Mouse (Mus musculus) lung, postnatal 10 days (tissue): ENCODE results near the gene Trmt1.

Experiments used
- DNase-seq: peaks from one replicate; pipeline ENCODE4 v3.0.0; 2021

Gene Trmt1

DNA sequence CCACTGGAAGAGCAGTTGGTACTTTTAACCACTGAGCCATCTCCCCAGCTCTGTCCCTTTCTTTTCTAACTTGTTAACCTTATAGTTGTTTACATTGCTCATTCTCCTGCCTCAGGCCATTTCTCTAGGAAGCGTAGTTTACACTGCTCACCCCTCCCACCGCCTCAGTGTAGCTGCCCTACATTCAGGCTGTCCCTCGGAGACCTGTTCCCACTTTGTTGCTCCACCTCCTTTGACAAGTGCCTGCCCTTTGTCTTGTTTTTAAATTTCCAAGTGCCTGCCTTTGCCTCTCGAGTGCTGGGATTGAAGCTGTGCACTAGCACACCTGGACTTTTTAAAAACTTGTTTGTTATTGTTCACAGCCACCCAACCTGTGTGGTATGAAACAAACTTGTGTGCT is 7.2 kb downstream of the Trmt1 start:
- no peak for DNase-seq

DNA sequence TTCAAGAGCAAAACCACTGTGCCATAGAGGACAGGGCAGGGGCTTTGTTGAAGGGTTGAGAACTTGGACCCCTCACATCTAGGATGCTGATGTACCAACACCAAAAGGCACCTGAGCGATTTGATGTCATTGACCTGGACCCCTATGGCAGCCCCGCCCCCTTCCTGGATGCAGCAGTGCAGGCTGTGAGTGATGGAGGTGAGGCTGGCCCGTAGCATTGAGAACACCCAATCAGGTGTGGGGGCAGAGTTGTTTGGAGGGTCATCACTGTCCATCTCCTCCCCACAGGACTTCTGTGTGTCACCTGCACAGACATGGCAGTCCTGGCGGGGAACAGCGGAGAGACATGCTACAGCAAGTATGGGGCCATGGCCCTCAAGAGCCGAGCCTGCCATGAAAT is 9.0 kb downstream of the Trmt1 start:
- DNase-seq = no peak

DNA sequence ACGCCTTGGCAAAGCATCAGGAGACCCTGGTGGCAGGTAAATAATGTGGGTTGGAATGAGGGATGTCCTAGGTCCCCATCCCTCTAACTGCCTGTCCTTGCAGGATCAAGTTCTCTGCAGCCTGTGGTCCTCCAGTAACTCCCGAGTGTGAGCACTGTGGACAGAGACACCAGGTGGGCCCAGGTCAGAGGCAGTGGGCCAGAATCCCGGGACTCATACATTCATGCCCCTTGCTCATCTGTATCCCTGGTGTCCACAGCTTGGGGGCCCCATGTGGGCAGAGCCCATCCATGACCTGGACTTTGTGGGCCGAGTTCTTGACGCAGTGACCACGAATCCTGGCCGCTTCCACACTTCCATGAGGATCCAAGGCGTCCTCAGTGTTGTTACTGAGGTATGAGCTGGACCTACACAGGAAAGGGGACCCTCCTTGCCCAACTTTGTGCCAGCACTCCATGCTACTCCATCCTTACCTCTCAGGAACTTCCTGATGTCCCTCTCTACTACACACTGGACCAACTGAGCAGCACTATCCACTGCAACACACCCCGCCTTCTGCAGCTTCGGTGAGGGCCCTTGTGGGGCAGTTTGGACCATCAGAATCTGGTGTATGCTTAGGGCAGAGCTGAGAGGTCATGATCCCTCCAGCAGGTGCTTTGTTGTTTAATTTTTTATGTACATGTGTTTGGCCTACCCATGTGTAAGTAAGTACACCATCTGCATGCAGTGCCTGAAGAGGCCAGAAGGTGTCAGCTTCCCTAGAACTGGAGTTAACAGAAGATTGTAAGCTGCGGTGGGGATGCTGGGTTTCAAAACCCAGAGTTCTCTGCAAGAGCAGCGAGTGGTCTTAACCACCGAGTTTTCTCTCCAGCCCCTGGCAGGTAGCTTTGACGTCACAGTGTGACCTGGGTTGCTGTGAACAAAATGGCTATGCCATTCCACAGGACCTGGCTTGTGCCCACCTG is 11.3 kb downstream of the Trmt1 start:
- peak; percentile 83 for DNase-seq

DNA sequence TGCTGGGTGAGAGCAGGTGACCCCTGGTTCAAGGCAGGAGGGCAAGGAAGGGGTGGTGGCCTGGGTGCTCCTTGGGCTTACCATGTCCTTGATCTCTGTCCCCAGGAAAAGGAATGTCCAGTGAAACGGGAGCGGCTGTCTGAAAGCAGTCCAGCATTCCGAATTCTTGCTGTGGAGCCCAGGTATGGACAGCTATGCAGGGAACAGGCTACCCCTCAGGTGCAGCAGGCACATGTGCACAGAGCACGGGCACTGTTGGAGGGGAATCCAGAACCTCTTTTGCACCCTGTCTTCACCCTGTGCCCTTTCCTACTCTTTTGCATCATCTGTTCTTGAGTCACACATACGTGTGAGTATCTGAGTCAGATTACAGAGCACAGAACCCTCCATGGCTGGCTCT is 12.2 kb downstream of the Trmt1 start:
- DNase-seq = no peak

DNA sequence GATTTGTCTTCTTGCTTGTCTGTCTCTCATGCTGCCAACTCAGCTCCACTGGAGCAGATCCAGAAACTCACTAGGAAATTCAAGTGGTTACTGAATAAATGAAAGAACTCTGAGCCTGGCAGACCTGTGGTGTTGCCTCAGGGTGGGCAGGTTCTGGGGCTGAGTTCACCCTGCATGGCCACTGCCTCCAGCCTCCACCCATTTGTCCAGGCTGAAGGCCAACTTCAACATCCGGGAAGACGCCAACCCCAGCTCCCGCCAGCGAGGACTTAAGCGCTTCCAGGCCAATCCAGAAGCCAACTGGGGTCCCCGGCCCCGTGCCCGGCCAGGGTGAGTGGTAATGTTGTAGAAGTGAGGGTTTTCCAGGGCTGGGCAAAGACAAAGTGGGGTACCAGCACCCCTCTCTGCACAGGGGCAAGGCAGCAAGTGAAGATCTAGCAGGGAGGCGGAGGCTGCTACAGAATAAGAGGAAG is 12.9 kb downstream of the Trmt1 start:
- DNase-seq = peak; percentile 86

DNA sequence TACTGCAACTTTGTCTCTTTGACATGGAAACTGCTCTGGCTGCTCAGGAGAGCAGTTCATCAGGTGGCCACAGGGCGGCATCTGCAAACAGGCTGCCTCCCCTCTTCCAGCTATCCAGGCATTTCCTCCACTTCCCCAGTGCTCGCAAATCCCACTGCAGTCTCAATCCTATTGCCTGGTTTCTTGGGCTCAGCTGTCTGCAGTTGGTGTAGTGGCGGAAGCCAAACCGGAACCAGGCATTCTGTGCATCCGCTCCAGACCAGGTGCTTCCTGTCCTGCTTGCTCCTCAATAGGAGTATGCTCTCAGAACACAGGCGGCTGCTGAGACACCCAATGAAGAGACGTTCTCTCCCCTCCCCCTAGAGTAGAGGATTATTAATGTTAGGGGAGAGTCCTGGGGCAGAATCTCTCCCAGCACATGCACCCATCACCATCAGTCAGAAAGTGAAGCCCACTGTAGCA is 13.8 kb downstream of the Trmt1 start:
- peak; percentile 86 for DNase-seq

DNA sequence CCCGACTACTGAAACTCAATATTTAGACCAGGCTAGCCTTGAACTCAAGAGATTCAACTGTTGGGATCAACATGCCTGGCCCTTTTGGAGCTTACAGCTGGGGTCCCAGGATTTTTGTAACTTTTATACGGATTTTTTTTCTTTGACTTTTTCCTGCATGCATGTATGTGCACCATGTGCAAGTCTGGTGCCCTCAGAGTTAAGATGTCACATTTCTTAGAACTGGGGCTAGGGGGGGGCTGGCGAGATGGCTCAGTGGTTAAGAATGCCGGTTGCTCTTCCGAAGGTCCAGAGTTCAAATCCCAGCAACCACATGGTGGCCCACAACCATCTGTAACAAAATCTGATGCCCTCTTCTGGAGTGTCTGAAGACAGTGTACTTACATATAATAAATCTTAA is 14.4 kb downstream of the Trmt1 start:
- no peak for DNase-seq

DNA sequence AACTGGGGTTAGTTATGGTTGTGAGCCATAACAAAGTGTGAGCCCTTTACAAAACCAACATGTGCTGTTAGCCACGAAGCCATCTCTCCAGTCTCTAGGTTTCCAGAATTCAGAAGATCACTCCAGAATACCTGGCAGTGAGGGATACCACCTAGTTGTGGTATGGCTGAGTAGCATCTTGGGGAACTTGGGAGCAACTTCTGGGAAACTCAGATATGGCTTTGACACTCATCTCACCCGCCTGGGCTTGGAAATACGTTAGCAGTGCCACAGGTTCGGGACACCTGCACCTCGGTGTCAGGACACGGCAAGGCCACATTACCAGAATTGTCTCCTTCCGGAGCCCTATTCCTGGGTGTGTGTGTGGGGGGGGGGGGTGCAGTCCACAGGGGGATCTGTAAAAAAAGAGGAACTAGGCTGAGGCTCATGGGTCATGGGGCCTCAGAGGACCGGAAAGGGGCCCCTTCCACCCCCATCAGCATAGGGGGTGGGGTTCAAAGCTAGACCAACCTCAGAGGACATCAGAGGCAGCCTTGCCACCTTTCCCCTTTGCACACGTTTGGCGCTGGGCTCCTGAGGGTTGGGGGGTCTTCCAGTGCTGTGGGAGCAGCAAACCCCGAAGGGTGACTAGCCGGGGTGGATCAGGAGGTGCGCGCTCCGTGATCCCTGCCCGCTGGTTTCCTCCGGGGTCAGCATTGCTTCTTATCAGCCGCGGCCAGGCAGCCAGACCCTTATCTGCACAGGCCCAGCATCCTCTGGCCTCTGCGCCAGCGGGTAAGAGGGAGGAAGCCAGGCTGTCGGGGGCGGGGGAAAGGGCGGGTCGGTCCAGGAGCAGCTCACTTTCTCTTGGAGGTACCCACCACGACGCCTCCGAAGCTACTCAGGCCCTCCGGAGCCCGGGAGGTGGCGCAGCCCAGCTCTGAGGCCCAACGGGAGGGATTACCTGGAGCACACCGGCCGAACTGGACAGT is 15.1 kb downstream of the Trmt1 start, which contains the start of gene Lyl1:
Gene Lyl1 (plus strand): TSS at position 517 of the 971 bp plus-strand sequence.
- DNase-seq = peak; percentile 89

DNA sequence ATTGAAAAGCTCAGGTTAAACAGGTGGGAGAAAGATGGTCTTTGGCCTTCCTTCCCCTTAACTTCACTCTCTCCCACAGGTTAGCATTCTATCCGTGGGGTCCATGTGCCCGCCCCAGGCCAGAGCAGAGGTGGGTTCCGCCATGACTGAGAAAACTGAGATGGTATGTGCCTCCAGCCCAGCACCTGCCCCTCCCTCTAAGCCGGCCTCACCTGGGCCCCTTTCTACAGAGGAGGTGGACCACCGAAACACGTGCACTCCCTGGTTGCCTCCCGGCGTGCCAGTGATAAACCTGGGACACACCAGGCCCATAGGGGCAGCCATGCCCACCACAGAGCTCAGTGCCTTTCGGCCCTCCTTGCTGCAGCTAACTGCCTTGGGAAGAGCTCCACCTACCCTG is 16.5 kb downstream of the Trmt1 start:
- no peak for DNase-seq

DNA sequence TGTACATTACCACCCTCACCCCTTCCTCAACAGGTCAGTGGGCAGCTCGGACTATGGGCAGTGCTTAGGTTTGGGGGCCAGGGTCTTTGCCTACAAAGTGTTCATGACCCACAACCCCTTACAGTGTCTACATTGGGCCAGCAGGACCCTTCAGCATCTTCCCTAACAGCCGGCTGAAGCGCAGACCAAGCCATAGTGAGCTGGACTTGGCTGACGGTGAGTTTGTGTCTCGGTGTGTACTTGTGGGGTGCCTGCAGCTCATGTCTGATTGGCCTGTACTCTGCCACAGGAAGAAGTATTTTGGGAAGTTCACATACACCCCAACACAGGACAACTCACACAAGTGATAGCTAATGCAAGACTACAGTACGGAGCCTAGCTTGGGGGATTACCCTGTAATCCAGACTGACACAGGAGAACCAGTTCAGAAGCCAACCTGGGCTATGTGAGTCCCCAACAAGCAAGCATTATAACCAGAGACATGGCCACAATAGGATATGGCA is 16.9 kb downstream of the Trmt1 start:
- DNase-seq = no peak

DNA sequence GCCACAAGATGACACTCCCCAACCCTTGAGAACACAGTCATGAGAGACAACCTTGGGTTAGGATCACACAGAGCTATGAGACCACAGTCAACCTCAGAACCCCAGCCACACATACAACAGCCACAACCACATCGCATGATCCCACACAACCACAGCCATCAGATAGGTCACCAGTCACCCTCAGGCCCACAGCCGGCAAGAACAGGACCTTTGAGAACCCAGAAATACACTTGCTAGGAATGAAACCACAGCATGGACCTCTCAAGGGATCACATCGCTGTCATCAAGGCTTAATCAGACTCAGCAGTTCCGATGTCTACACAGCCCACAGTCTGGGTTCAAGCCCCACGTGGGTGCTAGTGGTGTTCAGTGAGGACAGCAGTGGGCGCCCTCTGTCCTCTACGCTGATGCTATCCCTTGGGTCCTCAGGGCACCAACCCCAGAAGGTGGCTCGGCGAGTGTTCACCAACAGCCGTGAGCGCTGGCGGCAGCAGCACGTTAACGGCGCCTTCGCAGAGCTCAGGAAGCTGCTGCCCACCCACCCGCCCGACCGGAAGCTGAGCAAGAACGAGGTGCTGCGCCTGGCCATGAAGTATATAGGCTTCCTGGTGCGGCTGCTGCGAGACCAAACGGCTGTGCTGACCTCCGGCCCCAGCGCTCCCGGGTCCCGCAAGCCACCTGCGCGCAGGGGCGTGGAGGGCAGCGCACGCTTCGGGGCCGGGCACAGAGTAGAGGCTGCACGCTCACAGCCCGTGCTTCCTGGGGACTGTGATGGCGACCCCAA is 17.6 kb downstream of the Trmt1 start:
- DNase-seq = no peak

DNA sequence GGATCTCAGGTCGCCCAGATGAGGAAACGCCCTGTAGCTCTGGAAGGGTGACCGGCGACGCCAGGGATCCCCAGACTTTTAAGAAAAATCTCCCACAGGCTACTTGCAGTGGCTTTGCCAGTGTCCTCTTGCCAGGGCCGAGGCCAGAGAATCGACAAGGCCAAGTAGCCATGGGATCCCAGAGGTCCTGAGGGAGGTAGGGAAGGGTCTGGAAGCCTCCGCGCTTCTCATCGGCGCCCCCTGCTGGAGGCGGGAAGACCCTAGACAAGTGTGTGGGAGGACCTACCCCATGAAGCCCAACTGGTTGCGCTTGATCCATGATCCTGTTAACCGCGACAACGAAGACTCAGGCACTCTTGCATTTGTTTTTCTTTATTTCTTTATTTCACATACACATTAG is 18.2 kb downstream of the Trmt1 start:
- DNase-seq = peak; percentile 90

DNA sequence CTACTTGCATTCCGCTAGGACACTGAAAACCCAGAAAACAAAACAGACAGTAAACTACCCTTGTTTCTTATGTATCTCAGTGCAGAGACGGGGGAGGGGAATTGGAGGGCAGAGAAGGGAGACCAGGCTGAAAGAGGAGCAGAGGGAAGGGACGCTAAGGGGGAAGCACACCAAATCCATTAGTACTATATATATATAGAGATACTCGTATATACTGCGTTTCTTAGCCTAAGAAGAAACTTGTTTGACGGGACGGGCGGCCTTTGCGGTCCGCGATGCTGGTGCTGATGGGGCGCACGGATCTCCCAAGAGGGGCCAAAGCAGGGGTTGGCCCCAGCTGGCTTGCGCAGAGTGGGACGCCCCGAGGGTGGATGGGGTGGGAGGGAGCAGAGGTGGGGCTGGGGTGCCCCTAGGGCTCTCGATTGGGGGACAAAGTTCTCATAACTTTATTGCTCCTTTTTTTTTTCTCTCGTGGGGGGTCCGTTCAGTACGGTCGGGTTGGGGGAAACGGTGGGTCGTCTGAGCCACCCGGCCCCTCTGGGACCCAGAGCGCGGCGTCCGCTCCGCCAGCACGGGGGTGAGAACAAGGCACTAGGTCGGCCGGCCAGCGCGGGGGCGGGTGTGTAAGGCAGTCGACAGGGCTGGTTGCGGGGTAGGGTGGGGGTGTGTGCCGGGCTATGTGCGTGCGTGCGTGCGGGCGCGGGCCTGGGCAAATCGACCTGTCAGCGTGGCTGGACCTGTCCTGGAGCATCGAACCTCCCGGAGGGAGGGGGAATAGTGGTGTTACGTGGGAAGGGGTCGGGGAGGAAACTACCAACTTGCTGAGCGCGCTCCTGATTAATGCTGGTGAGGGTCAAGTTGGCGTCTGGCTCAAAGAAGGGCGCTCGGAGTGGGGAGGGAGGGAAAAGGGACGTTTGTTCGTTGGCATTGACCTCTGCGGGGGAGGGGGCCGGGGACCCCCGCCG is 19.0 kb downstream of the Trmt1 start:
- peak; percentile 60 for DNase-seq

DNA sequence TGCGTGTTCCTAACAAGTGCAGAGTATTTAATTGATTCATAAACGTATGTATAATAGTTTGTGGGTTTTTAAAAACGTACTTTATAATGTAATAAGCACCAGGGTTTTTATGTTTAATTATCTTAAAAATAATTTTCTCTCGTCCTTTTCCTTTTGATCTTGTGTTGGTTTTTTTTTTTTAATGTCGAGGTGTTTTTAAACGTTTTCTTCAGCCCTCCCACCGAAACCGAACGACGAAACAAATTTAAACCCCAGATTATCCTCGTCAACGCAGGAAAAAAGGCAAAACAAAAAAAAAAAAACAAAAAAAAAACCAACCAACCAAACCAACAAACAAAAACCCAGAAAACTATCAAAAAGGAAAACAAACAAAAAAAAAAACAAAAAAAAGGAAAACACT is 19.9 kb downstream of the Trmt1 start:
- DNase-seq = no peak

DNA sequence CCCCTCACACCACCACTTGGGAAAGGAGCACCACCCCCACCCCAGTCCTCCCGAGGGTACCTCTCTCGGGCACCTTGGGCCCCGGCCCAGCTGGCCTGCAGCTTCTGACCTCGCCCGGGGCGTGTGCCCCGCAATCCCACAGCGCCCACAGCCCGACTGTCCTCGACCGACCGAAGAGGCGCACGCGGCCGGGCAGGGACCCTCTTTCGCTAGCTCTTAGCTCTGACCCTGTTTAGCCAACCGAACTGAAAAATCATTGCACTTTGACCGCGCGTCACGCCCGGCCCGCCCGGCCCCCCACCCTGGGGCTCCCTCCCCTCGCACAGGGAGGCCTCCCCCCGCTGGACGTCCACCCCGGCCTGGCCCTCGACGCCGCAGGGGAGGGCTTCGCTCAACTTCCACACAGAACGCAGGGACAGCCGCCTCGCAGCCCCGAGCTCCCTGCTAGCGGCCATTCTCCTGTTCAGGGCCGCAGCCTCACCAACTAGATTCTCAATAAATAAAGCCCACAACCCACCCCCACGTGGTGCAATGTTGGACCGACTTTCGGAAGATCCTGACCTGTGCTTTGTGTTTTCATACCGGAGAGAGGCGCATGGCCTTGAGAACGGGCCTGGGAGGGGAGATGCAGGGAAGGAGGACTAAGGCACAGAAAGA is 20.6 kb downstream of the Trmt1 start:
- DNase-seq = peak; percentile 53

DNA sequence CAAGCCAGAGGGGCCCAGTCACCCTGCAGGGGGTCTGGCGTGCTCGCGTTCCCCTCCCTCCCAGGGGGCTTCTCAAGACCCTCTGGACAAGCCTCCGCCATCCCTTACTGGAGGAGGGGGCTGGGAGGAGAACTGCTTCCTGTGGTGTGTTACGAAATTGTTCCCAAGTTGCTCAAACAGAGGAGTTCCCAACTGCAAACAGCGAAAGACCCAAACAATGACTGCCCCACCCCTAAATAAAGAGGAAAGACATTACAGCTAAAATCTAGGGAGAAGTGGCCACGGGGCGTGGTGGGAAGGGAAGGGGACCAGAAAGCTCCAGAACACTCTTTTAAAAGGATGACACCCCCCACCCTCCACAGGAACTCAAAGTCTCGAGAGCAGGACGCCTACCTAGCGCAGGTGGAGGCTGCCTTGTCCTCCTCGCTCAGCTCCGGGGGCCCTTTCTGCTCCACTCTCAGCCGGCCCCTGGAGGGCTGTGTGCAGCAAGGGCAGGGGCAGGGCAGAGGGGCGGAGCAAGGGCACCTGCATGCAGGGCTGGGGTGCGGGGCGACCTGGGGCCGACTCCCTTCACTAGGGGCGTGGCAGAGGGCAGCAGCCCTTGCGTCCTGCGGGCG is 21.3 kb downstream of the Trmt1 start:
- peak; percentile 81 for DNase-seq

DNA sequence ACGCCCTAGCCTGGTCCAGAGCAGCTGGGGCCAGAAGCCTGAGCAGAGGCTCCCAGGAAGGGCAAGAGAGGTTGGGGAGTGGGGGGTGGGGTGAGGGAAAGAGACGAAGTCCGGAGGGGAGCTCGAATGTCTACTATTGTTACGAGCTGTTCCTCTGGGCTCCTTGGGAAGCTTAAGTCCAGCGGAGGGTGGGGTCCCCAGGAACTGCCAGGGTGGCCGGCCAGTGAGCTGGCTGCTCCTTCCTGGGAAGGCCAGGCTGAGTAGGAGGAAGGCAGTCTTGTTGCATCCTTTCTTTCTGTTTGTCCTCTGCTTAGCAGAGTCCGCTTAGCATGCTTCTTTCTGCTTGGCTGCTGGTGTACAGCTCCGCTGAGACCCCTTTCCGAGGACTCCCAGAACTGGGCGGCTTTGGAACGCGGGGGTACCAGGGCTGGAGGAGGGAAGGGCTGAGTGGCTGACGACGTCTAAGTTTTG is 22.0 kb downstream of the Trmt1 start:
- peak; percentile 69 for DNase-seq

DNA sequence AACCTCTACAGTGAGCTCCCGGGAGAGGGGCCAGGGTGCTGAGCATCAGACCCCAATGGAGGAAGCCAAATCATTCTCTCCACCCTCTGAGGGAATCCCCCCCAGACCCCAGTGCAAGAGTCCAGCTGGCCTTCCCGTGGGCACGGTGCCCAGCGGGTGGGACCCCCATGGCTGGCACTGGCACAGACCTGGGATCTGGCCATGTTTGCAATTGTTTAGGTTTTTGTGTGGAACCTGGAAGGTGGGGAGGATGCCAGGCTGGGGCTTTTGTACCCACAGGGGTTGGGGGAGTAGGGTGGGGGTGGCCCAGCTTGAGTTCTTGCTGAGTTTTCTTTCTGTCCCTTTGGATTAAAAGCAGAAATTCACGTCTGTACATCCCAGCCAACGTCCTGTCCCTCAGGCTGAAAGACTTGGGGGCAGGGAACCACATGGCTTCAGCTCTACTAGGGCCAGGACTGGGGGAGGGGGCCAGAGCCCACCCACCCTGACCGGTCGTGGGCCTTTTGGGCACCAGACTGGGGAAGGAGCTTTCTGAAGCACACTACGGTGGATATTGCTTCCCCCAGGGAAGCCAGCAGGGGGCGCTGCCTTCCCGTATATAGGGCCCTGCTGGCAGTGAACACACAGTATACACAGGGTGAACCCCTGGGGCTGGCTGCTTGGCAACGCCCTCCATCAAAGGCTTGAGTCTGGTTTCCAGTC is 22.8 kb downstream of the Trmt1 start:
- peak; percentile 92 for DNase-seq

DNA sequence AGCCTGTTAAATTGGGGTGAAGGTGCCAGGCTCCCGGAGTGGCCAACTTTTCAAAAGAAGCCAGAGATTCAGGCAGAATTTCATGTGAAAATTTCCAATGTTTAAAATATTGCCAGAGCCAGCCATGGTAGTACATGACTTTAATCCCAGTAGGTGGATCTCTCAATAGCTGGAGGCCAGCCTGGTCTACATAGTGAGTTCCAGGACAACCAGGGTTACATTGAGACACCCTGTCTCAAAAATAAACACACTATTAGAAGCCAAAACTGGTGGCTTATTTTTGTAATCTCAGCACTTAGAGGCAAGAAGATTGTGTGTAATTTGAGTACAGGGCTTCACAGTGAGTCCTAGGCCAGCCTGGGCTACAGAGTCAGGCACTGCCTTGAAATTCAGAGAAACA is 23.8 kb downstream of the Trmt1 start:
- no peak for DNase-seq
